Mouse (Mus musculus) kidney, adult 2 months (tissue): Measurements from ENCODE around the gene Alox15. TPM values are rescaled to one million over a fixed set of nuclear protein-coding genes. Genes with fewer than 3 reads are reported as not detected.

Experiments used
- DNase-seq: peaks from one replicate; pipeline ENCODE4 v3.0.0; 2021
- H3K27ac ChIP-seq: fragments of 200-500 bp; 2 replicates; pipeline ENCODE4 v1.5.1; 2012; ENCODE audit warnings: low read depth, low read length, control low read depth, inconsistent platforms; ENCODE audit not compliant: insufficient read depth
- H3K27me3 ChIP-seq: fragments of 200-500 bp; replicated peaks from 2 replicates; pipeline ENCODE4 v1.6.1; 2012; ENCODE audit warnings: mild to moderate bottlenecking, moderate library complexity, low read length, inconsistent platforms; ENCODE audit not compliant: control insufficient read depth, insufficient read depth
- H3K36me3 ChIP-seq: fragments of 200-500 bp; 2 replicates; pipeline ENCODE4 v1.6.1; 2012; ENCODE audit warnings: mild to moderate bottlenecking, moderate library complexity, low read length, inconsistent platforms; ENCODE audit not compliant: control insufficient read depth, insufficient read depth
- H3K4me1 ChIP-seq: fragments of 200-500 bp; 2 replicates; pipeline ENCODE4 v1.6.1; 2011; ENCODE audit warnings: low read length; ENCODE audit not compliant: control insufficient read depth, insufficient read depth
- H3K4me3 ChIP-seq: fragments of 200-500 bp; 2 replicates; pipeline ENCODE4 v1.5.1; 2011; ENCODE audit warnings: mild to moderate bottlenecking, low read depth, low read length, control low read depth; ENCODE audit not compliant: insufficient read depth
- CTCF ChIP-seq: fragments of 200-500 bp; conservative IDR thresholded peaks from 2 replicates; pipeline ENCODE4 v1.5.1; 2011; ENCODE audit warnings: low read depth, mild to moderate bottlenecking, control low read depth, low read length, moderate library complexity, mixed read lengths; ENCODE audit not compliant: insufficient read depth, insufficient read length
- POLR2A ChIP-seq: fragments of 200-500 bp; IDR thresholded peaks from one replicate; pipeline ENCODE4 v1.6.1; 2011; ENCODE audit warnings: low read depth, low read length, control low read depth
- WGBS: fragments of 180-500 bp; shearing (Covaris S2); methylation state at CpG from one replicate; pipeline ENCODE4 v1.1.7; 2018; 5-methylcytosine and 5-hydroxymethylcytosine counted together
- polyA plus RNA-seq: library from polyadenylated mRNA; depleted of rRNA; stranded (reverse); fragments of >200 nt; gene quantifications from 2 replicates; pipeline ENCODE4 v1.2.3, GENCODE M21; 2012; rRNA removed

The Alox15 gene
- polyA plus RNA-seq = 0.16 and 0.72 TPM in 2 replicates

DNA sequence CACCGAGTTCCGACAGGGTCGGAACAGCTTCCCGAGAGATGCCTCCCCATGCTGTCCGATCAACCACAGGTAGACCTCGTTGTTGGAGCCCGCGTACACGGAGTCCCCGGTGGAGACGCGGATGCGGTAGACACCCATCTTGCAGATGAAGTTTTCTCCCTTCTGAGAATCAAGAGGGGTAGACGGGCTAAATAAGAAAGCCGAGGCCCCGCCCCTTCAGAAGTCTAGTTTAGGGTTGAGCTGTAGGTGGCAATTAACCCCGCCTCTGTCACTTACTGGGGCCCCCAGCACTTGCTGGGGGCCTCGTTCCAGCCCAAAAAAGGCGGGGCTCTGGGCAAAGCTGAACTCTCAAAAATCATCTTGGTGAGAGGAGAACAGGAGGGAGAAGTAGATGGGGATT lies at the start of gene Alox15:
Alox15 (minus strand) TSS at position 164 of the 400 bp plus-strand sequence.
- WGBS = under 1% methylated on average over 19 of the region's 19 CpGs
- Histone ChIP-seq H3K36me3 (no peaks in the 10 kb centered on the region), H3K4me1 (no peaks in the 10 kb centered on the region), H3K4me3 (0 out of 2 replicates have a peak within 1 kb of the TSS, but pooled peaks have one; percentile 19), H3K27me3 (no peaks in the 10 kb centered on the region), H3K27ac (no peak within 1 kb of the TSS)
- TF ChIP-seq POLR2A = no peak
- no peak for TF ChIP-seq CTCF
- no peak for DNase-seq

DNA sequence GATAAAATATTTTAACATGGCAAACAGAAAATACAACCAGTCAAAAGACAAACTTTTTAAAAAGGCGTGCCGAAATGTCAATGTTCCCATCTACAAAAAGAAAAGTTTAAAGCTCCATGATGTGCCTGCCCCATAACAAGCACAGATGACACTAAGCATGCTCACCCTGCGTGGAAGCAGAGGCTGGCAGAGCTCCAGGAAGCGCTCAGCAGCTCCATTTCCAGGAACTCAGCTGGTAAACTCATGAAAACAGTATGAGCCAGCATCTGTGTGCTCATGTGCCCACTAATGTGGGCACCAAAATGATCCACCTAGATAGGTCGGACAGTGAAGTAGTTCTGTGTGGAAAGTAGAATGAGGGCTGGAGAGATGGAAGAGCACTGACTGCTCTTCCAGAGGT lies 37.6 kb upstream of the Alox15 start:
- TF ChIP-seq CTCF = no peak
- no peak for TF ChIP-seq POLR2A
- WGBS = 77% methylated on average over 5 of the region's 5 CpGs
- no peak overlapping the region for H3K4me3 ChIP-seq

DNA sequence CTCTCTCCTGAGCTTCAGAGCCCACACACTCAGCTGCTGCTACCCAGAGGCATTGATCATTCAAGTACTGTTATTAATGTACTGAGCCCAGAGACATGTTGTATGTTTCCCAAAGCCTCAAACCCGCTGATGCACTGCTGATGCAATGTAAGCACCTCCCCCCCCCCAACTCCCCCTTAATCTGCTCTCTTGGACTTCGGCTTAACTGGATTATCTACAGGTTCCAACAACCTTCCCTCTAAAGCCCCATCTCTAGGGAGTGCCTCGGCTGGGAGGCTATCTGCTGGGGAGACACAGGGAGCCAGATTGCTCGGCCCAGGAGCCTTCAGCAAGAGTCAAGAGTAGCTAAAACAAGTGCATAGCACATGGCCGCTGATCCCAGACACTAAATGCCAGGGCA lies 35.6 kb upstream of the Alox15 start:
- WGBS = 62% methylated on average over 5 of the region's 5 CpGs
- H3K4me1 ChIP-seq = no peaks in the 10 kb centered on the region

More for the DNA sequence above, 37.6 kb upstream of the Alox15 start:
- peak; percentile 24 for DNase-seq
- Histone ChIP-seq H3K4me1 (no peaks in the 10 kb centered on the region), H3K27me3 (no peaks in the 10 kb centered on the region), H3K36me3 (0 out of 2 replicates have a peak, but pooled peaks cover 3% of the 10 kb centered on the region), H3K27ac (no peak overlapping the region)

DNA sequence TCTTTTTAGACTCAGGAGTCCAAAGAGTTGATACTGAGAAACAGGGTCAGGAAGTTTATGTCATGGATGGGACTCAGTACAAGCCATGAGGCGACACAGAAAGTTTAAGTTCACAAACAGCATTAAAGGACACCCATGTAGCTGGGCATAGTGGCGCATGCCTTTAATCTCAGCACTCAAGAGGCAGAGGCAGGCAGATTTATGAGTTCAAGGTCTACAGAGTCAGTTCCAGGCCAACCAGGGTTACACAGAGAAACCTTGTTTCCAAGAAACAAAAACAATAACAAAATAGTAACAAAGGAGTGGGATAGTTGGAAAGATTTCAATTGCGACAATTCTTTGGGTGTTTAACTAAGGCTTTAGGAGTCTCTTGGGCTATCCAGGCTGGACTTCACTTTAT lies 32.3 kb upstream of the Alox15 start:
- WGBS = 26% methylated on average over 3 of the region's 3 CpGs
- Histone ChIP-seq H3K27ac (no peak overlapping the region), H3K27me3 (no peaks in the 10 kb centered on the region), H3K36me3 (no peaks in the 10 kb centered on the region), H3K4me3 (no peak overlapping the region), H3K4me1 (no peaks in the 10 kb centered on the region)
- peak; percentile 63 for DNase-seq
- no peak for TF ChIP-seq POLR2A
- TF ChIP-seq CTCF = no peak

More for the DNA sequence above, 35.6 kb upstream of the Alox15 start:
- TF ChIP-seq POLR2A (no peak), CTCF (no peak)
- no peaks in the 10 kb centered on the region for H3K36me3 ChIP-seq
- DNase-seq = no peak
- no peak overlapping the region for H3K27ac ChIP-seq
- H3K27me3 ChIP-seq = no peaks in the 10 kb centered on the region
- no peak overlapping the region for H3K4me3 ChIP-seq

DNA sequence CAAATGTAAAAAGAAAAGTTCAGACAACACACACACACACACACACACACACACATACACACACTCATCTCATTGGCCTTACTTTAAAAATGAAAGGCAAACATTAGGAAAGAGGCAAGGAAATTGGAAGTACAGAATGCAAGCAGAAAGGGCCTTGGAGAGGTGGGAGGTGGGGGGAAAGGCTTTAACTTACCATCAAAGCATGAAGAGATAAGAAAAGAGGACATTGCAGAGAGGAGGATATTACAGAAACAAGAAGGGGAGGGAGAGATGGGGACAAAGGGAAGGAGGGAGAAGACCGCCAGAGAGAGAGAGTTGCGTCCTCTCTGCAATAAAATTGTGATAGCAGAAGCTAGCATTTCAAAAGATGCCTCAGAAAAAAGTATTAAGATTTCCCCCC lies 29.5 kb upstream of the Alox15 start:
- no peak for DNase-seq
- Histone ChIP-seq H3K36me3 (no peaks in the 10 kb centered on the region), H3K27ac (no peak overlapping the region), H3K4me1 (no peaks in the 10 kb centered on the region), H3K4me3 (no peak overlapping the region), H3K27me3 (no peaks in the 10 kb centered on the region)
- no peak for TF ChIP-seq CTCF
- 95% methylated on average over 2 of the region's 2 CpGs for WGBS

DNA sequence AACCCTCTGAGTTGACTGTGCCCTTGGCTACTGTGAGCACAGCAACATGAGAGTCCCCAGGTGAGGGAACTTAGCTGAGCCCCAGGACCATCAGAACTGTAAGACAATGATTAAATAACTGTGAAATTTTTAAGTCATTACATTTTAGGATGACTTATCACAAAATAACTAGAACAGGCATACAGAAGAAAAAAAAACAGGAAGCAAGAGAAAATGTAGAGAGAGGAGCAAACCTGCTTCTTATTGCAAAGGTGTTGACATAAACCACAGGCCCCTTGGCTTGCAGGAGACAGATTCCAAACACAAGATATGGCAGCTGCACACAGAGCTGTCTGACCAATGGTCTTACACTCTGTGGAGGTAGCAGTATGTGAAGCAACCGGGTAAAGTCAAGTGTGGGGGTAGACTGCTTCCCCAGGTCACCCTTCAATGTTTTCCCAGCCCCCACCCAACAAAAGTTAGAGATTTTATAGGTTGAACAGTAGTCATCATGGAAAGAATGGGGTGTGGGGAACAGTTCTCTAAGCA lies 28.7 kb upstream of the Alox15 start:
- Histone ChIP-seq H3K4me1 (no peaks in the 10 kb centered on the region), H3K27ac (no peak overlapping the region), H3K4me3 (no peak overlapping the region), H3K36me3 (no peaks in the 10 kb centered on the region), H3K27me3 (no peaks in the 10 kb centered on the region)
- WGBS = 68% methylated on average over 1 of the region's 1 CpGs
- DNase-seq = no peak
- TF ChIP-seq CTCF = no peak
- no peak for TF ChIP-seq POLR2A

DNA sequence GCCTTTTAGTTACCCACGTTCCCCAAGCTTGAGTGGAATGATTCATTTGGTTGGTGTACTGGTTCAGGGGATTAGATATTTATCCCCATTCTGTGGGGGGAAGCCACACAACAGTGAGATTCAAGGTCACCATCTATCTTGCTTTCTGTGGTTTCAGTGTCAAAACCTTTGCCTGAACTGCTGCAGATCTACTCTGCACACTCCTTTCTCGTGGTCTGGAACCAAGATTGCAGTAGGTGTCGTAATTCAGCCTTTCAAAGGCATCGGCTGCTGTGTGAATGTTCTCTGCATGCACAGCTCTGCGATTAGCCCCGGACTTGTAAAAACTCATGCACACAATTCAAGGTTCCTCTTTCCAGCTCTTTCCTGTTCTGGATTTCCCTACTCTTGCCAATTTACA lies 24.2 kb upstream of the Alox15 start:
- Histone ChIP-seq H3K4me3 (no peak overlapping the region), H3K27me3 (no peaks in the 10 kb centered on the region), H3K4me1 (peaks cover 3% of the 10 kb centered on the region), H3K36me3 (no peaks in the 10 kb centered on the region), H3K27ac (no peak overlapping the region)
- TF ChIP-seq POLR2A (no peak), CTCF (no peak)
- no peak for DNase-seq
- WGBS = 63% methylated on average over 6 of the region's 6 CpGs
